Mouse (Mus musculus) urinary bladder, postnatal 14 days (tissue): ENCODE data around the gene Sptbn1.

ENCODE experiments used
- DNase-seq: peaks from one replicate; pipeline ENCODE4 v3.0.0; 2021; ENCODE audit warnings: low spot score

Gene Sptbn1

DNA sequence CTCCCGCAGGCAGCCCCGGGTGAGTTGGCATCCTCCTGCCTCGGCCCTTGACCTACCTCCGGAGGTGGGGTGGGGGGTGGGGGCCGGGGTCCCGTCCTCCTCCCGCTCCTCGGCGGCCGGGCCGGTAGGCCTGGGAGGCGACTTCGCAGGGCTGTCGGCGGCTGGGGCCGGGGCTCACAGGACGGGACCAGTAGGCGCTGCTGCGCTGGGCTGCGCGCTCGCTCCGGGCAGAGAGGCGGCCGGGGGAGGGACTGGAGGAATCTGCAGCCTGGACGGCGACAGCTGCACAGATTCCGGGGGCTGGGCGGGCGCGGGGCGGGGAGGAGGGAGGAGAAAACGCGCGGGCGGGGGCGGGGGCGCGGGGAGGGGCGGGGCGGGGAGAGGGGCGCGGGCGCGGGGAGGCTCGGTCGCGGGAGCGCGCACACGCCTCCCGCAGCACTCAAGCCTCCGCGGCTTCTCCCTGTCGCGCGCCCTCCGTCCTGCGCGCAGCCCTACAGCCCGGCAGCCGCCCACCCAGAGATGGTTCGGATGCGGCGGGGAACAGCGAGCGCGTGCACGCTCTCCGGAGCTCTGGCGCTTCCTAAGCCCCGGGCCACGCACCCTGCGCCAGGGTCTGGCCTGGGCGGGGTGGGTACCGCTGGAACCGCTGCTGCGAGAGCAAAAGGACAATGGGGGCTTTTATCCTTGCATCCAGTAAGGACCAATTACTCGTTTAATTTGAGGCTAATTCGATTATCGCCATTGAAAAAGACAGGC lies at the start of gene Sptbn1:
Gene Sptbn1, minus strand, starts transcription at position 284 of the 756 bp plus-strand sequence.
- peak; percentile 83 for DNase-seq

DNA sequence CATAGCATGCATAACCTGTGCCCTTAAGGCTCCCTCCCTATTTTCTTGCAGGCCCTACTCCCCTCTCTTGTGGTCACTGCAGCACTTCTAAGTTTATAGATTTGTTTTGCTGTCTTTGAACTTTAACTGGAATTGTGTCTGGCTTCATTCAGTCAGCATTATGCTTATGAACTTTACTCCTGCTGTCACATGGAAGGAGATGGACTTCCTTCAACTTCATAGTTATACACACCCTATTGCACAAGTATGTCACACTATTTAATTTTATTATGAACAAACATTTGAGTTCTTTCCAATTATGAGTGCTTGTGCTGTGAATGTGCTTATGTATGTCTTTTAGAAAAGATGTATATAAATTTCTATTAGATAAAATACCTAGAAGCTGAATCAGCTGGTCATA lies 26.3 kb upstream of the Sptbn1 start:
- DNase-seq = no peak

DNA sequence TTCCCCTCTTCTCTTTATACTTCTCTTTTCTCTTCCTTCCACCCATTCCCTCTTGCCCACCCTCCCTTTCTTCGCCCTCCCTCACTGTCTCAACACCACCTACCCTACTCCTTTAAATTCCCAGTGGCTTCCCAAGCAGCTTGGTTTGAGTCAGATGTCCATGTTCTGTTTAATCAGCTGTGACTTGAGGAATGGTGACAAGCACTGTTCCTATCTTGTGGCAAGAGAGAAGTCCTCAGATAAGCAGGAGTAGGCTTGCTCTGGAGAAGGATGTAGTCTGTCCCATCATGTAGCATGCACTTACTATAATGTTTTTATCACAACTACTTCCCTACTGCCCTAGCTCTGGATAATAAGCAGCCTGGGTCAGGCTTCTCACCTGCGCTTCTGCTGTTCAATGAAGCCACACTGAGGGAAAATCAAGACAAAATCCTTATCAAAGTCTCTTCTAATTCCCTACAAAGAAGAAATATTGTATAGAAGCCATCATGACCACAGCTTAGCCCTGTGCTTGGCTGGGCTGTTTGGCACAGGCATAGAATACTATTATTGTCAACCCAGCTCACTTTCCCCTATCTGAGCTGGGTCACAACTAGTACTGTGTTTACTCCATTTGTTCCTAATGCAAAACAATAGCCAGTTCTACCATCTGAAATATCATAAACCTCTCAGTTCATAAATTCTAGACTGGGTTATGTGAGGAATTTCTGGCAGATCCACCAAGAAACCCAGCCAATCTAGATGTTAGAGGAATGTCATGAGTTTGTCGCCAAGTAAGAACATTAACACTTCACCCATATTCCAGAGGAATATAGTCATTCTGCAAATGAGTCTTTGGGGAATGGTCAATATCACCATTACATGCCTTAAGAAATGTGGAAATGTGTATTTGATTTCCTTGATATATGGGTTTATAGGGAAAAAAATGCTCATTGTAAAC lies 24.5 kb upstream of the Sptbn1 start:
- no peak for DNase-seq

- DNase-seq = peak; percentile 60
These were observed 23.2 kb upstream of the Sptbn1 start for GRCm38 (mm10) chr11:30291155-30291554.

DNA sequence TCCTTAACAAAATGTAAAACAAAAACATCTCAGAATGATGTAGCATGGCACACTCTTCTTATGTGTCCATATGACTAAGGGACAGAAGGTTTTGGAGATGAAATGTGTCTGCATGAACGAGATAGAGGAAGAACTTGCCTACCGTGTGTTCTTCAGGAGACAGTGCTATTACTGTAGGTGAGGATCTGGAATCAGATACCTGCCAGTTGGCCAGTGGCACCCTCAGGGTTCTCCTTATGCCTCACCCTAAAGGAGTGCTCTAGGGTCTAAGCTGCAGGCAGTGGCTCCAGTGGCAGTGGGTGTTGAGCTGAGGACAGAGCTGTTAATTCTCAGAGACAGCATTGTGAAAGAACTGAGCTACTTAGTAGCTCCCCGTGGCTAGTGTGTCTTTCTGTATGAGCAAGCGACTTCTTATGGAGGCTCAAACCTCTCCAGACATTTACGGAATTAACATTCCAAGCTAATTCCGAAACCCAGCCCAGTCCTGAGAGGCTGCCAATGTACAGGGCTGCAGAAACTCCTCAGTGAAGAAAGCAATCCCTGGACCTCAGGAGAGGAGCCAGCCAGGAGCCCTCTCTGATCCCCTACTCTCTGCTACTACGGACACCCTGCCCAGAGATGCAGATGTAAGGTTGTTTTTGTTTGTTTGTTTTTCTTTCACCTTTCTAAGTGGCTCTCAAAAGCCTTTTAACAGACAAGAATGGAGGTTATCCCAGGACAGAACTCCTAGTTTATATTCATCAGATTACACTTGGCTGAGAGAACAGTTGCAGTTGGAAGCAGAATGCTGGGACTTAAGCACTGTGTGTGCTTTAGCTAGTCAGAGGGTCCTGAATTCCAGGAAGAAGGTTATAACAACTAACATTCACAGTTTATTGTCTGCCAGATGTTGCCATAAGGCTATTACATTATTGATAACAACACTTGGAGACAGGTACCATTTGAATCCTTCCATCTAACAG lies 21.8 kb upstream of the Sptbn1 start:
- peak; percentile 51 for DNase-seq

- no peak for DNase-seq
These were observed 20.1 kb upstream of the Sptbn1 start for GRCm38 (mm10) chr11:30288075-30288474.

GRCm38 (mm10) chr11:30283710-30284109 lies 15.7 kb upstream of the Sptbn1 start:
- DNase-seq = peak; percentile 47

DNA sequence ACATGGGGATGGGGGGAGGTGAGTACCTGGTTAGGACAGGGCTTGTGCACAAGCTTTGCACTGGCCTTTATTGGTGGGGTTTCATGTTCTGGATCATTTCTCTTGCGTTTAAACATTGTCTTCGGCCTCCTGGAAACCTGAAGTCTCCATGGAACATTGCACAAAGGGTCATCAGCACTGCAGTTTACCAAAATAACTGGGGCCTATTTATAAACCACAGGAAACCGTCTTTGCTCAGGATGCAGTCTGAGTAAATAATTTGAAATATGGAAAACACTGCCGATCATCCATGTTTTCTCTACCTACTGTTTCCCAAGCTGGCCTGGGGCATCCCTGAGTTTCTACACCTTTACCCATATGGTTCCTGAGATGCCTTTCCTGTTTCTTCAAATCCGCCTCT lies 13.1 kb upstream of the Sptbn1 start:
- DNase-seq = no peak

GRCm38 (mm10) chr11:30279278-30279677 lies 11.3 kb upstream of the Sptbn1 start:
- no peak for DNase-seq

GRCm38 (mm10) chr11:30275436-30276031 lies 7.6 kb upstream of the Sptbn1 start:
- no peak for DNase-seq

- DNase-seq = no peak
These were observed 1.5 kb upstream of the Sptbn1 start for GRCm38 (mm10) chr11:30269524-30269923.

- DNase-seq = peak; percentile 16
These were observed 837 bp upstream of the Sptbn1 start for GRCm38 (mm10) chr11:30268648-30269375.

DNA sequence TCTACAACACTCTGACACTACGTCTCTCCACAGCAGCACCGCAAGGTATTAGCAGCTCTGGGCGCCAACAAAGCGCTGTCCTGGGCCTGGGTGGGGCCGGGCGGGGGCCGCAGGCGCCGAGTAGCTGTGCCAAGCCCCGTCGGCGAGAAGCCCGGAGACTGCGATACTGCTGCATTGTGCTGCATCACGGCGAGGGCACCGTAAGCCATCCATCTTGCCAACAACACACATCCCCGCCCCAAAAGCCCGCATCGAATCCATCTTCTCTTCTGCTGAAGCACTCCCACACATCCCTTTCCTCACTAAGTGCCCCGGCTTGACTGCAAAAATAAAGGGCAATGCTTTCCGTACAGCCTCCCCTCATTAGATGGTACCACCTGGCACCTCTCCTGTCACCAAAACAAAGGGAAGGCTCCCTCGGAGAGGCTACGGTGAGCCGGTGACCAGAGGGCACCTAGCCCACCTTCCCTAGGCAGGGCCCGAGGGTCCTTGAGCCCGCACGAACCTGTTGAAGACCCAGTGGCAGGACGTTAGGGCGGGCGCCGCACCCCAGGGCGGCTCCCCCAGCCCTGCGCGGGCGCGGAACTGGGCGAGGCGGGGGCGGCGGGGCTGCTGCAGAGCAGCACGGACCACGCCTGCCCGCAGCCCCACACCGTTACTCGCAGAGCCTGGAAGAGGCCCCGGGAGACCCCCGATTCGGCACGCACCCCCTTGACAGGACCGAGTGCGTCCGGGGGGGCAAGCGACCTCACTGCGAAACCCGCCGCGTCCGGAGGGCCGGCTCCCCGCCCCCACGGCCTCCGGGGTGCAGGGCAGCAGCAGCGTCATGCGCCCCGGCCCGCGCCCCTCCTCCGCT lies 711 bp downstream of the Sptbn1 start:
- DNase-seq = peak; percentile 50

- no peak for DNase-seq
These were observed 1.3 kb downstream of the Sptbn1 start for GRCm38 (mm10) chr11:30266691-30267035.

- no peak for DNase-seq
These were observed 2.3 kb downstream of the Sptbn1 start for GRCm38 (mm10) chr11:30265666-30266065.

DNA sequence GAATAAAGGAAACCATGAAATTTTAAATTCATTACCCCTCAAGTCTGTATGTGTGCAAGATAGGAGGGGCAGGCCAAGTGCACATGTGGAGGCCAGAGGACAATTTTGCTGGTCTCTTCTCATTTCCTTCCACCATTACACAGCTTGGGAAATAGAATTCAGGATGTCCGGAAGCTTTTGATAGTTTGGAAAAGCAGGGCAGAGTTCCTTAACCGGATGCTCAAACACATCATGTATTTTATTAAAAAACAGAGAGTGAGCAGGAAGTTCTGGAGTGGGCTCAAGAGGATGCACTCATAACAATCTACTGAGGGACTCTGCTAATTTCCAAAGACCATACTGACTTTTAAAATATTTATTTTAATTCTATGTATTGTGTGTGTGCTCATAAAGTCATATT lies 4.3 kb downstream of the Sptbn1 start:
- DNase-seq = no peak

DNA sequence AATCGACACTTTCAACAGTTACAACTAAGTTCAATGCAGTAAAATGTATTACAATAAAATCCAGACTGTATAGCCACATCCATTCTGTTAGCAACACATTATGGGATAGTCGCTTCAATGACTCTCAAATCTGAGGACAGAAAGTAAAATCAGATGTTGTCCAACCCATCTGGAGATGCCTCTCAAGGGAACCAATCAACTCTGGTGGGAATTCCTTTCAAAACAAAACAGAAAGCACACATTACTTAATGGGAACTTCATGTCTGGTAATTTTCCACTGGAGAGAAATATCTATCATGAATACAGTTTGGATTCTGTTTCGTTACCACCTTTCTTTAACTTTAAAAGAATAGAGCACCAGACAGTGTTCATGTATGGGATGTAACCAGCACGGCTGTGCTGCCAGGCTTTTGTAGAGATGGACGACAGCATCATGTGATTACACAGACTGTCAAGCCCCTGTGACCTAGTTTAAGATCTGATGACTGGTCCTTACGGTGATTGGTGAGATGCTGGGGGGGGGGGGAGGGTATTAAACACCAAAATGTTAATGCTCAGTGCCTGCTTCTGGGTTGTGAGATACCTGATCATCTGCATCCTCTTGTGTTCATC lies 9.1 kb downstream of the Sptbn1 start:
- DNase-seq = no peak

GRCm38 (mm10) chr11:30257812-30258211 lies 10.2 kb downstream of the Sptbn1 start:
- DNase-seq = no peak

DNA sequence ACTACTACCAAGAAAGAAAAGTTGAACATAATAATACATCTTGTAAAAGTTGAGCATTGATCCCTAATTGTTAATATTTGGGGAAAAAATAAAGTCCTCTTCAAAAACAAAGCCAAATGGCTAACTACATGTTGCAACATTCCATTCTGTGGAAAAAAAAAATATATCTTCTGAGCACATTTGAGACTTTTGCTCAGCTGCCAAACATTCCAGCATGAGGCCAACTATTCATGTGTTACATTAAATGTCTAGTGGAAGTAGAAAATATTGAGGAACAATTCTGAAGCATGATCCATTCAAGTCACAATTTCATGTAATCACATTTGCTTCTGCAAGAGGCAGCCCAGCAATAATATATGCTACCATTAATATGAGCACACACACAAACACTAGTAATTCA lies 10.9 kb downstream of the Sptbn1 start:
- no peak for DNase-seq

GRCm38 (mm10) chr11:30256491-30256890 lies 11.5 kb downstream of the Sptbn1 start:
- no peak for DNase-seq
